Mouse (Mus musculus) neural tube, embryonic 14.5 days (tissue): ENCODE measurements at regions not wholly inside any gene's neighbourhood (a gene's known extent, or its start where the extent isn't known, plus 50 kb on each side); places are given as distances from the start of the nearest gene placed in this dataset.

Experiments used
- ATAC-seq: fragments of 200-750 bp; cut with Nextera tagmentation; 2 replicates; pipeline ENCODE4 v1.8.0; 2017; ENCODE audit warnings: low read depth, mild to moderate bottlenecking, moderate TSS enrichment, moderate library complexity
- H3K27ac ChIP-seq: fragments of 300-500 bp; sonication (generic); 2 replicates; pipeline ENCODE4 v1.5.1; 2014; ENCODE audit warnings: low read depth, mild to moderate bottlenecking, control low read depth, low read length, moderate library complexity, mixed read lengths
- H3K27me3 ChIP-seq: fragments of 300-500 bp; sonication (generic); 2 replicates; pipeline ENCODE4 v1.6.1; 2014; ENCODE audit warnings: low read length; ENCODE audit not compliant: control insufficient read depth, insufficient read depth
- H3K36me3 ChIP-seq: fragments of 300-500 bp; sonication (generic); 2 replicates; pipeline ENCODE4 v1.6.1; 2014; ENCODE audit warnings: low read length, mixed read lengths; ENCODE audit not compliant: control insufficient read depth, insufficient read depth
- H3K4me1 ChIP-seq: fragments of 300-500 bp; sonication (generic); 2 replicates; pipeline ENCODE4 v1.6.1; 2014; ENCODE audit warnings: low read length; ENCODE audit not compliant: control insufficient read depth, insufficient read depth
- H3K4me2 ChIP-seq: fragments of 300-500 bp; sonication (generic); 2 replicates; pipeline ENCODE4 v1.6.1; 2014; ENCODE audit warnings: mild to moderate bottlenecking, low read depth, low read length, control low read depth
- H3K4me3 ChIP-seq: fragments of 300-500 bp; sonication (generic); 2 replicates; pipeline ENCODE4 v1.5.1; 2014; ENCODE audit warnings: low read depth, low read length, control low read depth, mixed read lengths
- H3K9ac ChIP-seq: fragments of 300-500 bp; sonication (generic); replicated peaks from 2 replicates; pipeline ENCODE4 v1.6.1; 2014; ENCODE audit warnings: low read depth, mild to moderate bottlenecking, control low read depth, low read length, mixed read lengths
- H3K9me3 ChIP-seq: fragments of 300-500 bp; sonication (generic); 2 replicates; pipeline ENCODE4 v1.6.1; 2016; ENCODE audit warnings: low read length; ENCODE audit not compliant: control insufficient read depth
- WGBS: fragments of 180-500 bp; shearing (Covaris S2); extraction: QIAGEN DNeasy Blood & Tissue Kit; methylation state at CpG from one replicate; pipeline ENCODE4 v1.1.7; 2014; 5-methylcytosine and 5-hydroxymethylcytosine counted together

GRCm38 (mm10) chrX:47726285-47726684 is 166.5 kb downstream of the Smarca1 start:
- no peak overlapping the region for H3K4me2 ChIP-seq
- H3K9me3 ChIP-seq: no peaks in the 10 kb centered on the region
- no peaks in the 10 kb centered on the region for H3K4me1 ChIP-seq
- H3K27me3 ChIP-seq: no peaks in the 10 kb centered on the region
- WGBS: 87% methylated on average over 2 of the region's 2 CpGs
- H3K4me3 ChIP-seq: no peak overlapping the region
- H3K9ac ChIP-seq: no peak overlapping the region
- H3K36me3 ChIP-seq: no peaks in the 10 kb centered on the region
- H3K27ac ChIP-seq: no peak overlapping the region
- no peak for ATAC-seq

GRCm38 (mm10) chrX:47703080-47703479 is 189.7 kb downstream of the Smarca1 start:
- no peaks in the 10 kb centered on the region for H3K9me3 ChIP-seq
- H3K36me3 ChIP-seq: no peaks in the 10 kb centered on the region
- H3K4me2 ChIP-seq: no peak overlapping the region
- ATAC-seq: no peak
- no peak overlapping the region for H3K4me3 ChIP-seq
- H3K27ac ChIP-seq: no peak overlapping the region
- no peaks in the 10 kb centered on the region for H3K4me1 ChIP-seq
- H3K9ac ChIP-seq: no peak overlapping the region
- H3K27me3 ChIP-seq: no peaks in the 10 kb centered on the region

- no peak overlapping the region for H3K9ac ChIP-seq
Observed at GRCm38 (mm10) chrX:47668778-47669177, 224.0 kb downstream of the Smarca1 start.

GRCm38 (mm10) chrX:47646523-47646922 is 246.3 kb downstream of the Smarca1 start:
- no peak overlapping the region for H3K4me3 ChIP-seq
- no peaks in the 10 kb centered on the region for H3K27me3 ChIP-seq
- ATAC-seq: no peak
- no peaks in the 10 kb centered on the region for H3K4me1 ChIP-seq
- H3K27ac ChIP-seq: no peak overlapping the region
- no peak overlapping the region for H3K4me2 ChIP-seq
- no peaks in the 10 kb centered on the region for H3K36me3 ChIP-seq
- H3K9me3 ChIP-seq: no peaks in the 10 kb centered on the region
- WGBS: 33% methylated on average over 2 of the region's 2 CpGs
- no peak overlapping the region for H3K9ac ChIP-seq

More at GRCm38 (mm10) chrX:47668778-47669177, 224.0 kb downstream of the Smarca1 start:
- H3K27me3 ChIP-seq: no peaks in the 10 kb centered on the region
- H3K27ac ChIP-seq: no peak overlapping the region
- ATAC-seq: no peak
- no peaks in the 10 kb centered on the region for H3K36me3 ChIP-seq
- H3K4me1 ChIP-seq: no peaks in the 10 kb centered on the region
- H3K4me3 ChIP-seq: no peak overlapping the region
- no peak overlapping the region for H3K4me2 ChIP-seq
- H3K9me3 ChIP-seq: no peaks in the 10 kb centered on the region

- WGBS: 47% methylated on average over 2 of the region's 2 CpGs
- Histone ChIP-seq H3K27me3 (no peaks in the 10 kb centered on the region), H3K4me3 (no peak overlapping the region), H3K9ac (no peak overlapping the region), H3K4me1 (no peaks in the 10 kb centered on the region), H3K36me3 (no peaks in the 10 kb centered on the region), H3K9me3 (no peaks in the 10 kb centered on the region), H3K27ac (no peak overlapping the region), H3K4me2 (no peak overlapping the region)
- ATAC-seq: no peak
Observed at GRCm38 (mm10) chrX:47641191-47641590, 251.6 kb downstream of the Smarca1 start.

- no peaks in the 10 kb centered on the region for H3K36me3 ChIP-seq
- H3K27me3 ChIP-seq: no peaks in the 10 kb centered on the region
- H3K4me2 ChIP-seq: no peak overlapping the region
- H3K9ac ChIP-seq: no peak overlapping the region
- no peaks in the 10 kb centered on the region for H3K4me1 ChIP-seq
- no peak for ATAC-seq
- H3K27ac ChIP-seq: no peak overlapping the region
- H3K9me3 ChIP-seq: no peaks in the 10 kb centered on the region
- H3K4me3 ChIP-seq: no peak overlapping the region
- WGBS: 83% methylated on average over 1 of the region's 1 CpGs
Observed at GRCm38 (mm10) chrX:47638831-47639316, 253.9 kb downstream of the Smarca1 start.

- H3K9me3 ChIP-seq: no peaks in the 10 kb centered on the region
- WGBS: 93% methylated on average over 4 of the region's 4 CpGs
- no peak overlapping the region for H3K9ac ChIP-seq
- no peak overlapping the region for H3K4me3 ChIP-seq
- H3K27me3 ChIP-seq: no peaks in the 10 kb centered on the region
- no peak overlapping the region for H3K4me2 ChIP-seq
- no peaks in the 10 kb centered on the region for H3K4me1 ChIP-seq
- no peaks in the 10 kb centered on the region for H3K36me3 ChIP-seq
- no peak for ATAC-seq
- no peak overlapping the region for H3K27ac ChIP-seq
Observed at GRCm38 (mm10) chrX:47622881-47623613, 269.7 kb downstream of the Smarca1 start.

GRCm38 (mm10) chrX:47612364-47612763 is 280.4 kb downstream of the Smarca1 start:
- H3K4me1 ChIP-seq: no peaks in the 10 kb centered on the region
- peak; percentile 41; the same call in 1 of the 2 replicates for ATAC-seq
- 56% methylated on average over 1 of the region's 1 CpGs for WGBS
- H3K4me2 ChIP-seq: no peak overlapping the region
- H3K9me3 ChIP-seq: no peaks in the 10 kb centered on the region
- no peak overlapping the region for H3K4me3 ChIP-seq
- no peak overlapping the region for H3K27ac ChIP-seq
- no peak overlapping the region for H3K9ac ChIP-seq
- H3K36me3 ChIP-seq: no peaks in the 10 kb centered on the region
- no peaks in the 10 kb centered on the region for H3K27me3 ChIP-seq
